Mouse (Mus musculus) forebrain, embryonic 14.5 days (tissue): ENCODE measurements at regions not wholly inside any gene's neighbourhood (a gene's known extent, or its start where the extent isn't known, plus 50 kb on each side); places are given as distances from the start of the nearest gene placed in this dataset.
A peak's percentile ranks its signal among the peaks of the same experiment; 100 is the strongest.
"Not testable (repeated sequence)": the region's sequence is repeated elsewhere in the genome, so short reads cannot be mapped to it uniquely, and the experiment has no call there.

Experiments
- ATAC-seq: fragments of 200-750 bp; cut with Nextera tagmentation; 2 replicates; pipeline ENCODE4 v1.8.0; 2017; ENCODE audit warnings: mild to moderate bottlenecking, moderate library complexity
- DNase-seq: peaks from one replicate; pipeline ENCODE4 v3.0.0-alpha.2; 2015; ENCODE audit warnings: low spot score
- H3K27ac ChIP-seq: fragments of 300-500 bp; sonication (generic); 2 replicates; pipeline ENCODE4 v1.5.1; 2014; ENCODE audit warnings: low read depth, mild to moderate bottlenecking, control low read depth, low read length, moderate library complexity
- H3K27me3 ChIP-seq: fragments of 300-500 bp; sonication (generic); replicated peaks from 2 replicates; pipeline ENCODE4 v1.6.1; 2014; ENCODE audit warnings: low read length, control low read depth, mixed read lengths; ENCODE audit not compliant: control insufficient read depth, insufficient read depth
- H3K36me3 ChIP-seq: fragments of 300-500 bp; sonication (generic); 2 replicates; pipeline ENCODE4 v1.6.1; 2014; ENCODE audit warnings: low read length, control low read depth; ENCODE audit not compliant: control insufficient read depth, insufficient read depth
- H3K4me1 ChIP-seq: fragments of 300-500 bp; sonication (generic); 2 replicates; pipeline ENCODE4 v1.6.1; 2014; ENCODE audit warnings: antibody characterized with exemption, low read length, control low read depth; ENCODE audit not compliant: control insufficient read depth, insufficient read depth
- H3K4me2 ChIP-seq: fragments of 300-500 bp; sonication (generic); 2 replicates; pipeline ENCODE4 v1.6.1; 2014; ENCODE audit warnings: mild to moderate bottlenecking, control low read depth, low read length
- H3K4me3 ChIP-seq: fragments of 300-500 bp; sonication (generic); 2 replicates; pipeline ENCODE4 v1.5.1; 2014; ENCODE audit warnings: low read depth, low read length, control low read depth
- H3K9ac ChIP-seq: fragments of 300-500 bp; sonication (generic); 2 replicates; pipeline ENCODE4 v1.6.1; 2014; ENCODE audit warnings: mild to moderate bottlenecking, low read length, control low read depth, moderate library complexity
- H3K9me3 ChIP-seq: fragments of 300-500 bp; sonication (generic); replicated peaks from 2 replicates; pipeline ENCODE4 v1.6.1; 2016; ENCODE audit warnings: low read length, control low read depth, mixed read lengths; ENCODE audit not compliant: control insufficient read depth
- WGBS: fragments of 180-500 bp; shearing (Covaris S2); extraction: QIAGEN DNeasy Blood & Tissue Kit; methylation state at CpG from one replicate; pipeline ENCODE4 v1.1.7; 2014; 5-methylcytosine and 5-hydroxymethylcytosine counted together

DNA sequence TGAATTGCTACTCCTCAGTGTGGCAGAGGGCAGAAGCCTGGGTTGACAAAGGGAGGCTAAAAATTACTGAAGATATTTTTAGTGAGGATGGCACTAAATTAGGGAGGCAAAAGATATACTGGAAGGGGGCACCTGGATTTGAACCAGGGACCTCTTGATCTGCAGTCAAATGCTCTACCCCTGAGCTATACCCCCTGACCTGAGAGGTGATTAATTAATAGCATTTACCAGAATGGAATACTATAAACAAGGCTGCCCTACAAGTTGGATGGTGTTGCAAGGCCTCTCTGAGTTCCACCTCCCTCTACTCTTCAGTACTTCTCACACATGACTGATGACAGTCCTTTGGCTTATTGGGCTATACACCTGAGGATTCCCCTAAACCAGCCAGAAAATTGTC, 136.6 kb upstream of the Zfp746 start:
- no peaks in the 10 kb centered on the region for H3K4me1 ChIP-seq
- no peak overlapping the region for H3K4me2 ChIP-seq
- H3K36me3 ChIP-seq = no peaks in the 10 kb centered on the region
- ATAC-seq = no peak
- DNase-seq = no peak
- no peak overlapping the region for H3K27ac ChIP-seq
- H3K9me3 ChIP-seq = no peaks in the 10 kb centered on the region
- H3K4me3 ChIP-seq = no peak overlapping the region
- H3K27me3 ChIP-seq = no peaks in the 10 kb centered on the region
- no peak overlapping the region for H3K9ac ChIP-seq

DNA sequence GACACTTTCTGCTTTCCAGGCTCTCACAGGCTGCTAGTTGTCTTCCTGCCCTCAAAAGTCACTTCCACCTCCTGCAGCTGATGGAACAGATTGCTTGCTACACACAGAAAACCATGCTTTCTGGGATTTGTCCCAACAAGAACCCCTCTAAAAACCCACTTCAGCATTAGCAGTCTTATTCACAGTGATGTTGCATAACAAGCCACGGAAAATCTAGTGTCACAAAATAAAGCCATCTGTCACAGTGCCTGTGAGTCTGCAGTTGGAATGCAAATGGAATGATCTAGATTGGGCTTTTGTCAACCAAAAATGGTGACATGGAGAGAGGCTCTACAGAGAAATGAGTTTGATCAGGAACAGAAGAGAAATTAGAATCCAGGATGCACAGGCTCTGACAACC, 135.4 kb upstream of the Zfp746 start:
- not testable (repeated sequence) for H3K9me3 ChIP-seq, H3K27ac ChIP-seq, H3K4me2 ChIP-seq, H3K4me1 ChIP-seq, ATAC-seq, H3K9ac ChIP-seq, H3K4me3 ChIP-seq, H3K27me3 ChIP-seq, H3K36me3 ChIP-seq
- 34% methylated on average over 1 of the region's 1 CpGs for WGBS
- DNase-seq = peak; percentile 59

DNA sequence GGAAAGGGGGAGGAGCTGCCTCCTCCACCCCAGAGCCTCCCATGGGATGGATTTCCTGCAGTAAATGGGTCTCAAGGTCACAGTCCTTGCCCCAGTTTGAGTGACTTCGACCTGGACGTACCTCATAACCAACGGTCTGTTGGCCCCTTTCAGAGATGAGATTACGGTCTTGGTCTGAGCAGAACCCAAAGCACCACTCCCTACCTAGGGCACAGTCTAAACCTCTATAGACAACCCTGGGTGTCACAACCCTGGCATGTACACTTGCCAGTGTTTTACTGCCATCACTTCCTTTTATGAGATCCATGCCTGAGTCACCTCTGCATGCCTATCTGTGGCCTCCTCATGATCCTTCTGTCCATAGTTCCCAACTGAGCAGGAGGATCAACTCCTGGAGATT, 128.8 kb upstream of the Zfp746 start:
- ATAC-seq (no peak), DNase-seq (no peak)
- Histone ChIP-seq H3K36me3 (no peaks in the 10 kb centered on the region), H3K9me3 (no peaks in the 10 kb centered on the region), H3K27ac (no peak overlapping the region), H3K4me1 (no peaks in the 10 kb centered on the region), H3K4me3 (no peak overlapping the region), H3K27me3 (no peaks in the 10 kb centered on the region), H3K9ac (no peak overlapping the region), H3K4me2 (no peak overlapping the region)
- 96% methylated on average over 4 of the region's 4 CpGs for WGBS

DNA sequence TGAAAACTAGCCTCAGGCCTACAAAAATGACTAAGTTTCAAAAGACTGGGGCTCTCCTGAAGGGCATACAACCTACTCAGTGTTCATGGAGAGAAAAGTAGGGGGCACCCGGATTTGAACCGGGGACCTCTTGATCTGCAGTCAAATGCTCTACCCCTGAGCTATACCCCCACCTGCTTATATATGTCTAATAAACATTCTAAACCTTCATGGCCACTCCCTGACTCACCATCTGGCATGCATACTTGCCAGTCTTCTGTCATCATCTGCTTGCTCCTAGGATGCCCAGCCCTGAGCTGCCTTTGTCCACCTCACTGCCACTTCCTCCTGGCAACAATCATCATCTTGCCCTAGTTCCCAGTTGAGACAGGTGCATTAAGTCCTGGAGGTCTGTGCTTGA, 123.3 kb upstream of the Zfp746 start:
- no peak overlapping the region for H3K4me2 ChIP-seq
- H3K27me3 ChIP-seq = no peaks in the 10 kb centered on the region
- H3K27ac ChIP-seq = no peak overlapping the region
- no peaks in the 10 kb centered on the region for H3K9me3 ChIP-seq
- H3K4me1 ChIP-seq = no peaks in the 10 kb centered on the region
- no peak overlapping the region for H3K4me3 ChIP-seq
- no peak overlapping the region for H3K9ac ChIP-seq
- DNase-seq (no peak), ATAC-seq (no peak)
- H3K36me3 ChIP-seq = no peaks in the 10 kb centered on the region
- WGBS = 97% methylated on average over 2 of the region's 2 CpGs

DNA sequence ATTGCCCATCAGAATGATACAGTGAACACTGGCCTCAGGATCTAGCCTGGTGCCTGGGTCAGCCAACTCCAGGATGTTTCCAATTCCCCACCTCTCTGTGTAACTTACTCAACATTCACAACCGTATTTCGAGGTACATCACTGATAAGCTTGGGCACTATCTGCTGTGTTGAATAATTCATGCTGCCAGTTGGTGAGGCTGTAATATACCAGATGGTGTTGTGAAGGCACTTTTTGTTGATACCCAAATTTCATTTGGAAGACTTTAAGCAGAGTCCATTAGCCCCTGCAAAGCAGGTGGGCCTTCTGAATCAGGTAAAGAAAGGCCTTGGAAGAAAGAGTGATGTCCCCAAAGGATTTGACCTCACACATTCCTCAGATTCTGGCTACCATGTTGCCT, 122.7 kb upstream of the Zfp746 start:
- WGBS = 70% methylated on average over 2 of the region's 2 CpGs
- Histone ChIP-seq H3K4me2 (no peak overlapping the region), H3K4me3 (no peak overlapping the region), H3K27me3 (no peaks in the 10 kb centered on the region), H3K9me3 (no peaks in the 10 kb centered on the region), H3K9ac (no peak overlapping the region), H3K27ac (no peak overlapping the region), H3K4me1 (no peaks in the 10 kb centered on the region), H3K36me3 (no peaks in the 10 kb centered on the region)
- DNase-seq (peak; percentile 49), ATAC-seq (no peak; the same call in 1 of the 2 replicates)

DNA sequence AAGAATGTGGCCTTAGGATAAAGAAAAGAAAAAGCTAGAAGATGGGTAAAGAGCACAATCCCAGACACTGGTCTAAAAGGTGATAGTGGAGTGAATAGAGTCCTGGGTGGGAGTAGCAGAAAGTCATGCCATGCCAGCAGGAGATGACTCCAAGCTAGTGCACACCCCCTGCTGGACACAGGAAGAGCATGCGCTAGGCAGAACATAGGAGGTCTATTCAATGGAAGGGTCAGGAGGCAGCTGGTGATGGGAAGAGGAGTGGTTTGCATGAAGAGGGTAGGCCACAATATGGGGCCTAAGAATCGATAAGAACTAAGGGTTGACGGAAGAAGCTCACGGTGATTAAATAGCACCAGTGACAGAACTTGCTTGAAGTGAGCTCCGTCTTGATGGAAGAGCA, 119.3 kb upstream of the Zfp746 start:
- H3K36me3 ChIP-seq = no peaks in the 10 kb centered on the region
- H3K27me3 ChIP-seq = no peaks in the 10 kb centered on the region
- H3K9ac ChIP-seq = no peak overlapping the region
- H3K27ac ChIP-seq = no peak overlapping the region
- no peaks in the 10 kb centered on the region for H3K4me1 ChIP-seq
- no peak overlapping the region for H3K4me2 ChIP-seq
- 94% methylated on average over 5 of the region's 5 CpGs for WGBS
- H3K4me3 ChIP-seq = no peak overlapping the region
- no peaks in the 10 kb centered on the region for H3K9me3 ChIP-seq
- no peak for DNase-seq
- ATAC-seq = no peak

DNA sequence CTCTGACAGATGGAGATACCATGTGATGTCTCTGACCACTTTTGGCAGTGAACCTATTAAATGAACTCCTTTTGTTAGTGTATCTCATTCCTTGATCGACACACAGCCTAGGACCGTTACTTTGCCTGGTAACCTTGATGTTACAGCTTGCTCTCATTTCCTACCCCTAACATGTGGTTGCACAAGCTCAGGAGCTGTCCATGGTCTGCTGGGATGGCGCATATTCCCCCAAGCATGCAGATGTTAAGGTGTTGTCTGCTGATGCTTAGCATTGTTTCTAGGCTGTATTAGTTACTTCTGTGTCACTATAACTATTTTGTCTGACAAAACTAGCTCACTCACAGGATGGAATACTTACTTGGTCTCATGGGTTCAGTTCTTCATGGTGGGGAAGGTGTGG, 113.6 kb upstream of the Zfp746 start:
- Histone ChIP-seq H3K27me3 (no peaks in the 10 kb centered on the region), H3K4me2 (no peak overlapping the region), H3K36me3 (no peaks in the 10 kb centered on the region), H3K4me3 (no peak overlapping the region), H3K9me3 (no peaks in the 10 kb centered on the region), H3K27ac (no peak overlapping the region), H3K4me1 (no peaks in the 10 kb centered on the region), H3K9ac (no peak overlapping the region)
- 58% methylated on average over 3 of the region's 3 CpGs for WGBS
- no peak for ATAC-seq
- no peak for DNase-seq

DNA sequence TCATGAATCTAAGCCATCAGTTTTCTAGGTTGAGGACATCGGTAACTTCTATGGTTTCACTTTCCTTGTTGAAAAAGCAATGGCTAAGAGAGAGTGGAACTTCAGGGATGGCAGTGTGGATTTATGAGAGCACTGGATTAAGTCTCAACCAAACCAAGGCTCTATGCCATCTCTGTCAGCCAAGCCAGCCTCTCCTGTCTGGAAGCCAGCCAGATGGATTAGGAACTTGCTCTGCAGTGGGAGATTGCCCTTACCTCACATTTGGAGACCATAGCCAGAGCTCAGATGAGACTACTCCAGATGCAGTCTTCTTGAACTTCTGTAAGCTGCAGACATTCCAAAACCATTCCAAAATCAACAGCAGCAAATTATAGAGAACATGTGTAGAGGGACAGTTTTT, 112.4 kb upstream of the Zfp746 start:
- 97% methylated on average over 1 of the region's 1 CpGs for WGBS
- H3K27me3 ChIP-seq = no peaks in the 10 kb centered on the region
- H3K9me3 ChIP-seq = no peaks in the 10 kb centered on the region
- H3K4me1 ChIP-seq = no peaks in the 10 kb centered on the region
- no peak overlapping the region for H3K9ac ChIP-seq
- no peak overlapping the region for H3K4me2 ChIP-seq
- ATAC-seq (no peak), DNase-seq (no peak)
- no peaks in the 10 kb centered on the region for H3K36me3 ChIP-seq
- H3K27ac ChIP-seq = no peak overlapping the region
- no peak overlapping the region for H3K4me3 ChIP-seq

DNA sequence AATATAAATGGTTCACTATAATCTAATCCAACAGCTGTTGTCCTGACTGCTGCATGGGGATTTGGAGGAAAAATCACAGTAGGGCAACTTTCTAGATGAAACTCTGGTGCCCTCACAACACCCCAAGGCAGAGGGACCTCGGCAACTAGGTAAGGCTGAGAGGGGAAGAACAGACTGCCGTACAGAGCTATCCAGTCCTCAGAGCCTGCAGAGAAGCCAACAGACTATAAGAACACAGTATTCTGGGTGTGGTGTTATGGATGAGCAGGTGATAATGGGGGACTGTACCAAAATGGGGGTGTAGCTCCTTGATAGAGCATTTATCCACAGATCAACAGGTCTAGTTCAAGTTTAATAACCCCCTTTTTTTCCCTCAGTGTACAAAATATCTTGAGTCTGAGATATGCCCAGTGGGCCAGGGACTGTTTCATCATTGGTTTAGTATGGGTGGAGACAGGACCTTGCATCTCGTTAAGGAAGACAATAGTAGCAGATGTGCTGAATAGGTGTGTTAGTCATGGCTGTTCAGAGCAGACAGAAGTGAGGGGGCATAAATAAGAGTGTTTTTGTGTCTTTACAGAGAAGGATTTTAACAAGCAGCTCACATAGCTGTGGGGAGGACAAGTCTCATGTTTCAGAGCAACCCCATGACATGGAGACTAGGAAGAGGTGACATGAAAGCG, 111.4 kb upstream of the Zfp746 start:
- Histone ChIP-seq H3K4me1 (no peaks in the 10 kb centered on the region), H3K27me3 (no peaks in the 10 kb centered on the region), H3K36me3 (no peaks in the 10 kb centered on the region), H3K4me2 (no peak overlapping the region), H3K27ac (no peak overlapping the region), H3K9ac (no peak overlapping the region), H3K4me3 (no peak overlapping the region), H3K9me3 (no peaks in the 10 kb centered on the region)
- DNase-seq (no peak), ATAC-seq (no peak)
- 64% methylated on average over 4 of the region's 4 CpGs for WGBS
